Mouse (Mus musculus) forebrain, embryonic 14.5 days (tissue): ENCODE measurements around the gene Tmem120b. TPM values are rescaled to one million over a fixed set of nuclear protein-coding genes. Genes with fewer than 3 reads are reported as not detected.
"Not testable (repeated sequence)": the region's sequence is repeated elsewhere in the genome, so short reads cannot be mapped to it uniquely, and the experiment has no call there.

Experiments used
- ATAC-seq: fragments of 200-750 bp; cut with Nextera tagmentation; 2 replicates; pipeline ENCODE4 v1.8.0; 2017; ENCODE audit warnings: mild to moderate bottlenecking, moderate library complexity
- DNase-seq: peaks from one replicate; pipeline ENCODE4 v3.0.0-alpha.2; 2015; ENCODE audit warnings: low spot score
- H3K27ac ChIP-seq: fragments of 300-500 bp; sonication (generic); 2 replicates; pipeline ENCODE4 v1.5.1; 2014; ENCODE audit warnings: low read depth, mild to moderate bottlenecking, control low read depth, low read length, moderate library complexity
- H3K27me3 ChIP-seq: fragments of 300-500 bp; sonication (generic); replicated peaks from 2 replicates; pipeline ENCODE4 v1.6.1; 2014; ENCODE audit warnings: low read length, control low read depth, mixed read lengths; ENCODE audit not compliant: control insufficient read depth, insufficient read depth
- H3K36me3 ChIP-seq: fragments of 300-500 bp; sonication (generic); 2 replicates; pipeline ENCODE4 v1.6.1; 2014; ENCODE audit warnings: low read length, control low read depth; ENCODE audit not compliant: control insufficient read depth, insufficient read depth
- H3K4me1 ChIP-seq: fragments of 300-500 bp; sonication (generic); 2 replicates; pipeline ENCODE4 v1.6.1; 2014; ENCODE audit warnings: antibody characterized with exemption, low read length, control low read depth; ENCODE audit not compliant: control insufficient read depth, insufficient read depth
- H3K4me2 ChIP-seq: fragments of 300-500 bp; sonication (generic); 2 replicates; pipeline ENCODE4 v1.6.1; 2014; ENCODE audit warnings: mild to moderate bottlenecking, control low read depth, low read length
- H3K4me3 ChIP-seq: fragments of 300-500 bp; sonication (generic); 2 replicates; pipeline ENCODE4 v1.5.1; 2014; ENCODE audit warnings: low read depth, low read length, control low read depth
- H3K9ac ChIP-seq: fragments of 300-500 bp; sonication (generic); 2 replicates; pipeline ENCODE4 v1.6.1; 2014; ENCODE audit warnings: mild to moderate bottlenecking, low read length, control low read depth, moderate library complexity
- H3K9me3 ChIP-seq: fragments of 300-500 bp; sonication (generic); replicated peaks from 2 replicates; pipeline ENCODE4 v1.6.1; 2016; ENCODE audit warnings: low read length, control low read depth, mixed read lengths; ENCODE audit not compliant: control insufficient read depth
- WGBS: fragments of 180-500 bp; shearing (Covaris S2); extraction: QIAGEN DNeasy Blood & Tissue Kit; methylation state at CpG from one replicate; pipeline ENCODE4 v1.1.7; 2014; 5-methylcytosine and 5-hydroxymethylcytosine counted together
- polyA plus RNA-seq: library from polyadenylated mRNA; unstranded; fragments of >200 nt; fragmentation: Nextera tagmentation; extraction: Ambion mirVana; gene quantifications from 2 replicates; pipeline ENCODE4 v1.2.1, GENCODE M21; 2014

Gene Tmem120b
- polyA plus RNA-seq, 1 experiment from 2014 or later, result 8.1 TPM

DNA sequence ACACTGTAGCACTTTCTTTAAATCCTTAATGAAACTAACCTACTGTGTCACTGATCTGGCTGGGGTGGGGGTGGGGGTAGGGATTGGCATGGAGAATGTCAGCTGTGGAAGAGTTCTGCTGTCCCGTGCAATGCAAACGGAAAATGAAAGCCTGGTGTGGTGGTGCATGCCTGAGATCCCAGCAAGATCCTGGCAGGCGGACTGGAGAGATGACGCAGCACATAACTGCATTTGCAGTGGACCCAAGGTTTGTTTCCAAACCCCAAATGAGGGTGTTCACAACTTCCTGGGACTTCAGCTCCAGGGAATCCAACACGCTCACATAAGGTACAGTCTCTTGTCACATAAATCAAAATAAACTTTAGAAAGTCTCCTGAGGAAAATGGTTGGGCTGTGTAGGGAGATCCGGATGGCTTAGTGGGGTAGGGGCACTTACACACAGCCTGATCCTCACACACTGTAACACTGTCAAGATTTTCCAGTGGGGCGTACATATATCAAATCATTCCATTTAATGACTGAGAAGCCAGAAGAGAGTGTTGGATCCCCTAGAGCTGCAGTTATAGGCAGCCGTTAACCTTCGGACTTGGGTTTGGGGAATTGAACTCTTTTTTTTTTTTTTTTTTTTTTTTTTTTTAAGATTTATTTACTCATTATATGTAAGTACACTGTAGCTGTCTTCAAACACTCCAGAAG is 7.4 kb upstream of the Tmem120b start:
- H3K4me1 ChIP-seq, result no peaks in the 10 kb centered on the region
- H3K4me3 ChIP-seq, result no peak overlapping the region
- H3K27me3 ChIP-seq, result no peaks in the 10 kb centered on the region
- no peak for DNase-seq
- no peak for ATAC-seq
- no peaks in the 10 kb centered on the region for H3K36me3 ChIP-seq
- H3K9ac ChIP-seq, result no peak overlapping the region; the same call in 1 of the 2 replicates
- no peak overlapping the region for H3K4me2 ChIP-seq
- H3K9me3 ChIP-seq, result no peaks in the 10 kb centered on the region
- WGBS, result 88% methylated on average over 9 of the region's 9 CpGs
- H3K27ac ChIP-seq, result no peak overlapping the region

DNA sequence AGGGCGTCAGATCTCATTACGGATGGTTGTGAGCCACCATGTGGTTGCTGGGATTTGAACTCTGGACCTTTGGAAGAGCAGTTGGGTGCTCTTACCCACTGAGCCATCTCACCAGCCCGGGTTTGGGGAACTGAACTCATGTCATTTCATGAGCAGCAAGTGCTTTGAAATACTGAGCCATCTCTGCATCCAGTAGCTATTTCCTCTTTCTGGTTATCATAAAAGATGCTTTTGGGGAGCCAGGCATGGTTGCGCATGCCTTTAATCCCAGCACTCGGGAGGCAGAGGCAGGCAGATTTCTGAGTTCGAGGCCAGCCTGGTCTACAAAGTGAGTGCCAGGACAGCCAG is 6.8 kb upstream of the Tmem120b start:
- H3K27ac ChIP-seq, H3K9me3 ChIP-seq, H3K4me2 ChIP-seq, H3K9ac ChIP-seq, H3K4me1 ChIP-seq, H3K27me3 ChIP-seq, ATAC-seq, H3K4me3 ChIP-seq, H3K36me3 ChIP-seq, DNase-seq: not testable (repeated sequence)
- 76% methylated on average over 6 of the region's 6 CpGs for WGBS

DNA sequence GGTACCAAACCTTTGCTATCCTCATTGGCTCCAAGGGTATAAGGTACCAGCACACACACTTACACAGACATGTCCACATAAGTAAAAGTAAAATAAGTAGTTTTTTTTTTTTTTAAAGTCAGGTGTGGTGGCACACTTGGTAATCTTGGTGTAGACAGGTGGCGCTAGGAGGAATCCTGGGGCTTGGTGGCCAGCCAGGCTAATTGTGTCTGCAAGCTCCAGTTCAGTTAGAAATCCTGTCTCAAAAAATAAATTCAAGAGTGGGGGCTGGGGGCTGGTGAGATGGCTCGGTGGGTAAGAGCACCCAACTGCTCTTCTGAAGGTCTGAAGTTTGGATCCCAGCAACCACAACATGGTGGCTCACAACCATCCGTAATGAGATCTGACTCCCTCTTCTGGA is 5.1 kb upstream of the Tmem120b start:
- no peaks in the 10 kb centered on the region for H3K36me3 ChIP-seq
- no peak overlapping the region for H3K27ac ChIP-seq
- H3K9me3 ChIP-seq, result no peaks in the 10 kb centered on the region
- no peak for DNase-seq
- H3K4me3 ChIP-seq, result no peak overlapping the region
- ATAC-seq, result no peak
- H3K4me1 ChIP-seq, result no peaks in the 10 kb centered on the region
- 86% methylated on average over 3 of the region's 3 CpGs for WGBS
- H3K4me2 ChIP-seq, result no peak overlapping the region
- H3K9ac ChIP-seq, result no peak overlapping the region
- H3K27me3 ChIP-seq, result no peaks in the 10 kb centered on the region

DNA sequence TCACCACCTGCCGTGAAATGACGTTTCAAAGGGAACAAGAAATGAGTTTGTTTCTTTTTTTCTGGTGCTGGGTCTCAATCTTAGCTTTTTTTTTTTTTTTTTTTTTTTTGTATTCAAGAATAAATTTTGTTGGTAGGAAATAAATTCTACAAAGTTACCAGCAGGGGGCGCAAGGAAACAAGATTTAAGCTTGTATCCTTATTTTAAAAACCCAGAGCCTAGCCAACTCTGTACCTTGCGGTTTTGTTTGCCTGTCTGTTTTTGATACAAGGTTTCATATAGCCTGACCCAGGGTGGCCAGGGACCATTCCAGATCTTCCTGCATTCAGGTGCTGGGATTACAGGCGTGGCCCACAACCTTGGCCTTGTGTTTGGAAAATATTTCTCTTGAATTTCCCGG is 4.0 kb upstream of the Tmem120b start:
- Histone ChIP-seq H3K27me3 (no peaks in the 10 kb centered on the region), H3K4me3 (no peak overlapping the region), H3K9me3 (no peaks in the 10 kb centered on the region), H3K36me3 (no peaks in the 10 kb centered on the region), H3K4me2 (no peak overlapping the region), H3K9ac (no peak overlapping the region), H3K4me1 (no peaks in the 10 kb centered on the region), H3K27ac (no peak overlapping the region)
- DNase-seq (peak; percentile 96), ATAC-seq (no peak)
- 27% methylated on average over 6 of the region's 6 CpGs for WGBS

DNA sequence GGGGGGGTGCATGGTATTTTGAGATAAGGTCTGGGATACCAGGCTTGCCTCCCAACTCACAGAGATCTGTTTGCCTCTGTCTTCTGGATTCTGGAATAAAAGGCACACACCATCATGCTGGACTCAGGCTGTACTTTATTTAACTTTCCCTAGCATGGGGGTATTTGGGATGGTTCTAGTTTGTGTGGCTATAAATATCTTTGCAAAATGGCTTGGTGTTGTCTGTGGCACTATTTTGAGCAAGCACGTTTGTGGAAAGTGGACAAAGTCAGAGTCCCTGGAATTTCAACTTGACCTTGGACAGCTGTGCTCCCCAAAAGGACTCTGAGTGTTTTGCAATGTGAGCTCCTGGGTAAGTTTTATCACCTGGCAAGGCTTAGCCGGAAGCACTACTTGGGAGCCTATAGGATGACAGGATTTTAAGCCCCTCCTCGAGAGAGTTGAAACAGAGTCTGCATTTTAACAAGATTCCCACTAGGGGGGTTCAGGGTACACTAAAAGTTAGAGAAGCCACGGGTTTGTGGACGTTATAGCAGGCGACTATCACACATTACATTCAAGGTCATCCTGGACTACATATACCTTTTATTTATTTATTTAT is 720 bp upstream of the Tmem120b start:
- Histone ChIP-seq H3K9ac (no peak overlapping the region), H3K27ac (no peak overlapping the region), H3K36me3 (no peaks in the 10 kb centered on the region), H3K4me3 (no peak overlapping the region), H3K27me3 (no peaks in the 10 kb centered on the region), H3K9me3 (no peaks in the 10 kb centered on the region), H3K4me1 (no peaks in the 10 kb centered on the region), H3K4me2 (no peak overlapping the region)
- no peak for ATAC-seq
- peak; percentile 64 for DNase-seq
- 27% methylated on average over 6 of the region's 6 CpGs for whole genome bisulfite sequencing

DNA sequence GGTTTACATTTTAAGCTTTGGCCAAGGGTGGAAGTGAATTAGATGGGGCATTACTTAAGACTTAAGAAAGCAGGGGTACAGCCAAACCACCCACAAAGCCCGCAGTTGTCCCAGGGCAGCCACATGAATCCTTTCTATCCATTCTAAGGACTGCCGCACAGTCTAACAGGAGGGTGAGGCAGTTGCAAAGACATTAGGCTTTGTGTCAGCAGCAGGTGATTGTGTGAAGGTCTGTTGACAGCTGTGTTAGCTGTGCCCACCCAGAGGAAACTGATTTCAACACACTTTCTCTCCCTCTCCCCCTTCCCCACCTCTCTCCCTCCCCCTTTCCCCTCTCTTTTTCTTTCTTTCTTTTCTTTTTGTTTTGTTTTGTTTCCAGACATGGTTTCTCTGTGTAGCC is 499 bp downstream of the Tmem120b start:
- no peak overlapping the region for H3K9ac ChIP-seq
- no peaks in the 10 kb centered on the region for H3K27me3 ChIP-seq
- WGBS, result 89% methylated on average over 2 of the region's 2 CpGs
- H3K4me3 ChIP-seq, result no peak overlapping the region
- no peaks in the 10 kb centered on the region for H3K36me3 ChIP-seq
- no peaks in the 10 kb centered on the region for H3K4me1 ChIP-seq
- ATAC-seq (no peak), DNase-seq (no peak)
- no peaks in the 10 kb centered on the region for H3K9me3 ChIP-seq
- no peak overlapping the region for H3K4me2 ChIP-seq
- no peak overlapping the region for H3K27ac ChIP-seq

DNA sequence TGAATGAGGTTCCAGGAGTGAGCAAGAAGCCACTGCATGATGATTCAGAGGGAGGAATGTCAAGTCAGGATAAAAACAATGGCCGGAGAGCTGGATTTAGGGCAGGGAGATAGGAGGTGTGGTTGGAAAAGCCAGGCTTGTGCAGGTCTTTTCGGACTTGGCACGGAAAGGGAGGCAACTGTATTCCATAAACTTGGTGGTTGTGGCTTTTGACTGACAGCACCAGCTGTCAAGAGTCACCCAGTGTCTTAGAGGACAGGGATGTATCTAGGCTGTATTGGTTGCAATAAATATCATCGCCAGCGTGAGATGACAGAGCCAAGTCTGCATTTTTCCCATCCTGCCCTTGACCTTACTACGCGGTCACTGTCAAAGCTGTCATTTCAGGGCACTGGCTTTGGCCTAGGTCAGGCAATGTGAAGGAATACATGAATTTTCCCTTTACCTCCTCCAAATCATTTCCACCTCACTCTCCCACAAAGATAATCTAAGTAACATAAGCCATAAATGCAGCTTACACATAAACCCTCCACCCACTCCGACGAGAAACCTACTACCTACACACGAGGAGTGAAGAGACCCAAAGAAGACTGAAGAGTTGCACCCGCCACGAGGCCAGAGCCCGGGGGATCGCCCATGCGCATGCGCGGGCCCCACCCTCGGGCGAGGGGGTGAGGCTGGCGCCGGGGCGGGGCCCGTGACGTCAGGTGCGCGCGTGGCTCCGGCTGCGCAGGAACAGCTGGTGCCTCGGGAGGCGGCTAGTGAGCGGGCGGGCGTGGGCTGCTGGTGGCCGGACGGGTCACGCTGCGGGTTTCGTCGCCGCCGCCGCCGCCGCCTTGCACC is 7.6 kb downstream of the Tmem120b start:
- Histone ChIP-seq H3K9me3 (no peaks in the 10 kb centered on the region), H3K9ac (peak overlapping the region; percentile 77), H3K36me3 (no peaks in the 10 kb centered on the region), H3K4me1 (peaks cover 16% of the 10 kb centered on the region), H3K27ac (peak overlapping the region; percentile 44; the same call in 1 of the 2 replicates), H3K27me3 (no peaks in the 10 kb centered on the region), H3K4me3 (peak overlapping the region; percentile 74), H3K4me2 (peak overlapping the region; percentile 99)
- ATAC-seq (peak; percentile 96), DNase-seq (peak; percentile 95)
- 8% methylated on average over 44 of the region's 45 CpGs for WGBS

DNA sequence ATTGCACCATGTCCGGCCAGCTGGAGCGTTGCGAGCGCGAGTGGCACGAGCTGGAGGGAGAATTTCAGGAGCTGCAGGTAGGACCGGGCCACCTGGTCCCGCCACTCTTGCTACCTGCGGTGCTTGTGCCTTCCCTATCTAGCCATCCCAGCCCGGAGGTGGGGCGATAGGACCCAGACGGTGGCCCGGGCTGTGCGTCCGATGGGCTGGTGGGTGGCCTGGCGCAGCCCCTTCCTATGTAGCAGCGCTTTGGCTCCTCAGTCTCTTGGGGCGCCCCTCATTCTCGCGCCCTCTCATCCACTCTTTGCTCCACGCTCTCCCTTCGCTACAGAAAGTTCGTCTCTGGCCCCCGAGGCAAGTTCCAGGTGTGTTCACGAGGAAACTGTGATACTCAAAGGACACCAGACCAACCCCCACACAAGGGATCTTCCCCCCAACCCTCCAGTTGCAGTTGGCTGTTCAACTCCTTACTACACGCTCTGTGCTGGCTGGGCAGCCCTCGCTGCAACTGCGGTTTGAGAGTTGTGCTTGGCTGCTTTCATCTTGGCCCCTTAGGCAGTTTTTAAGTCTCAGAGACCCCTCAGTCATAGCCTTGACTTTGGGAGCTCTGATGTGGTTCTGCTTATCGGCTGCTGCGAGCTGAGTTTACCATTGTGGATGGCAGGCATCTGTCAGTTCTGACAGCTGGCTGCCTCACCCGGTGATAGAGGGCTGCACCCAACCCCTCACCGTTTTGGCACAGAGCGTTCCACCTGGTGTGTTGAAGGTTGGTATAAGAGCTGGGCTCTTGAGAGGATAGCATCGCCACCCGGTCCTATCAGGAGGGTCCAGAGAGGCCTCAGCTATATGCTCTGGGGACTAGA is 8.4 kb downstream of the Tmem120b start:
- H3K27ac ChIP-seq, result peak overlapping the region; percentile 33; the same call in 1 of the 2 replicates
- DNase-seq, result peak; percentile 50
- no peaks in the 10 kb centered on the region for H3K9me3 ChIP-seq
- H3K27me3 ChIP-seq, result no peaks in the 10 kb centered on the region
- H3K4me3 ChIP-seq, result peak overlapping the region; percentile 74
- peaks cover 16% of the 10 kb centered on the region for H3K4me1 ChIP-seq
- no peaks in the 10 kb centered on the region for H3K36me3 ChIP-seq
- WGBS, result 4% methylated on average over 35 of the region's 35 CpGs
- peak; percentile 86 for ATAC-seq
- H3K4me2 ChIP-seq, result peak overlapping the region; percentile 99
- peak overlapping the region; percentile 77 for H3K9ac ChIP-seq
